Mouse (Mus musculus) erythroblast, embryonic 14.5 days (primary cell): ENCODE results near the gene Fam50a. TPM values are rescaled to one million over a fixed set of nuclear protein-coding genes. Genes with fewer than 3 reads are reported as not detected.
A peak's percentile ranks its signal among the peaks of the same experiment; 100 is the strongest.

Experiments
- H3K27me3 ChIP-seq: 2 replicates; pipeline ENCODE4 v1.6.1; 2012; ENCODE audit warnings: inconsistent platforms; ENCODE audit not compliant: control insufficient read depth
- H3K36me3 ChIP-seq: 2 replicates; pipeline ENCODE4 v1.6.1; 2012; ENCODE audit warnings: mild to moderate bottlenecking, inconsistent platforms; ENCODE audit not compliant: control insufficient read depth
- H3K4me1 ChIP-seq: 2 replicates; pipeline ENCODE4 v1.6.1; 2012; ENCODE audit warnings: inconsistent platforms; ENCODE audit not compliant: control insufficient read depth
- H3K4me3 ChIP-seq: replicated peaks from 2 replicates; pipeline ENCODE3; 2012; ENCODE audit warnings: moderate library complexity, mild to moderate bottlenecking, inconsistent platforms
- H3K9me3 ChIP-seq: 2 replicates; pipeline ENCODE4 v1.6.1; 2012; ENCODE audit warnings: low read length, inconsistent platforms, mixed read lengths; ENCODE audit not compliant: control insufficient read depth
- GATA1 ChIP-seq: IDR thresholded peaks from 2 replicates; pipeline ENCODE4 v1.6.1; 2012; ENCODE audit warnings: low read length, inconsistent platforms, mixed read lengths
- TAL1 ChIP-seq: IDR thresholded peaks from 3 replicates; pipeline ENCODE4 v1.6.1; 2012; ENCODE audit warnings: low read length, inconsistent platforms, mixed read lengths
- polyA plus RNA-seq: library from polyadenylated mRNA; stranded (reverse); fragments of >175 nt; gene quantifications from 2 replicates; pipeline ENCODE4 v1.2.3, GENCODE M21; 2012

The Fam50a gene
- polyA plus RNA-seq, 1 experiment: 4.8 TPM

GRCm38 (mm10) chrX:74281732-74282394, 31.0 kb upstream of the Fam50a start, which contains the start of the genes Taz and Dnase1l1:
TSS of gene Taz (plus strand) at chrX:74281912.
TSS of gene Dnase1l1 (minus strand) at chrX:74282337.
- peaks cover 42% of the 10 kb centered on the region for H3K4me1 ChIP-seq
- peak within 1 kb of the TSS; percentile 73 for H3K4me3 ChIP-seq
- H3K36me3 ChIP-seq: peaks cover 33% of the 10 kb centered on the region
- TF ChIP-seq TAL1 (no peak), GATA1 (no peak)
- H3K9me3 ChIP-seq: peaks cover 4% of the 10 kb centered on the region; the same call in 1 of the 2 replicates
- H3K27me3 ChIP-seq: peaks cover 5% of the 10 kb centered on the region; the same call in 1 of the 2 replicates

DNA sequence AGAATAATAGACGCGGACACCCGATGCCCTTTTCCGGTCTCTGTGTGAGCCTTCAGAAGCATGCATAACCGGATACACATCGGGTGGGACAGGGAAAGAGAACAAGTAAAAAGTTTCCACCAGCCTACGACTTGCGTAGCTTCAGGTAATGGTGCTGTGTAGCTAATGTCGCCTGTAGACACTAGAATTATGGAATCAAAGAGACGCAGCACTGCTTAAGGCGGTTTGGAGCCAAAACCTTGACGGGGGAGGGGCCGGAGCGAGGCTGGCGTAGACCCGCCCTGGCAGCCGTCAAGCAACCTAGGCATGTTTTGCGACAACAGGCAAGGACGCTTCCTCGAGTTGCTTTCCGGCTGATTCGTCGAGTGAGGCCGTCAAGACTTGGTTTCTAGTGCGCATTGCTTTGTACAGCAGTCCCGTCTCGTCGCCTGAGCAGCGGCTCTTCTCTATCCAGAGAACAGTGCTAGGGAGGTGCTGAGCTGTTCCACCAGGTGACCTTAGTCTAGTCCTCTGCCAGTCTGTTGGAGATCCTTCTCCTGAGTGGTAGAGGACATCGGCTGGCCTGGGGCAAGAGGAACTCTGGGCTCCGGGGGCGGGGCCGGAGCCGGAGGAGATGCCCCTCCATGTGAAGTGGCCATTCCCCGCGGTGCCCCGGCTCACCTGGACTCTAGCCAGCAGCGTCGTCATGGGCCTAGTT, 30.3 kb upstream of the Fam50a start:
- Histone ChIP-seq H3K4me1 (peaks cover 40% of the 10 kb centered on the region), H3K9me3 (peaks cover 4% of the 10 kb centered on the region; the same call in 1 of the 2 replicates), H3K27me3 (peaks cover 5% of the 10 kb centered on the region; the same call in 1 of the 2 replicates), H3K4me3 (peak overlapping the region; percentile 73), H3K36me3 (peaks cover 27% of the 10 kb centered on the region)
- TF ChIP-seq TAL1: no peak

DNA sequence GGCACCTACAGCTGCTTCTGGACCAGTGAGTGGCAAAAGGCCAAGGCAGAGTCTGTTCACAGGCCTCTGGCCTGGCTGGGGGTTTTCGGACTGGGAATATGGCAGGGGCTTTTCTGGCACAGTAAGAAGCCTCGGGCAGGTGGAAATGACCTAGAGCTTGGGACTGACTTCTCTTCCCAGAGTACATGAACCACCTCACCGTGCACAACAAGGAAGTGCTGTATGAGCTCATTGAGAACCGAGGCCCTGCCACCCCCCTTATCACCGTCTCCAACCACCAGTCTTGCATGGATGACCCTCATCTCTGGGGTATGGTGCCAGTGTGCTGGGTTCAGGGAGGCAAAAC, 29.8 kb upstream of the Fam50a start:
- Histone ChIP-seq H3K36me3 (peaks cover 29% of the 10 kb centered on the region), H3K4me3 (peak overlapping the region; percentile 73)
- TF ChIP-seq GATA1 (no peak), TAL1 (no peak)

GRCm38 (mm10) chrX:74293431-74293830, 19.4 kb upstream of the Fam50a start:
- Histone ChIP-seq H3K27me3 (no peaks in the 10 kb centered on the region; the same call in 1 of the 2 replicates), H3K4me1 (peaks cover 18% of the 10 kb centered on the region), H3K9me3 (peaks cover 3% of the 10 kb centered on the region; the same call in 1 of the 2 replicates), H3K36me3 (peaks cover 21% of the 10 kb centered on the region), H3K4me3 (no peak overlapping the region)
- TF ChIP-seq GATA1 (no peak), TAL1 (no peak)

More for the DNA sequence above, 29.8 kb upstream of the Fam50a start:
- Histone ChIP-seq H3K4me1 (peaks cover 38% of the 10 kb centered on the region), H3K9me3 (peaks cover 4% of the 10 kb centered on the region; the same call in 1 of the 2 replicates), H3K27me3 (peaks cover 5% of the 10 kb centered on the region; the same call in 1 of the 2 replicates)

GRCm38 (mm10) chrX:74296538-74297448, 16.0 kb upstream of the Fam50a start, which contains the start of gene Atp6ap1:
TSS of gene Atp6ap1 (plus strand) at chrX:74297097.
- H3K27me3 ChIP-seq: no peaks in the 10 kb centered on the region; the same call in 1 of the 2 replicates
- TF ChIP-seq TAL1 (no peak), GATA1 (no peak)
- peaks cover 39% of the 10 kb centered on the region for H3K4me1 ChIP-seq
- H3K4me3 ChIP-seq: peak within 1 kb of the TSS; percentile 83
- peaks cover 3% of the 10 kb centered on the region; the same call in 1 of the 2 replicates for H3K9me3 ChIP-seq
- H3K36me3 ChIP-seq: peaks cover 35% of the 10 kb centered on the region

DNA sequence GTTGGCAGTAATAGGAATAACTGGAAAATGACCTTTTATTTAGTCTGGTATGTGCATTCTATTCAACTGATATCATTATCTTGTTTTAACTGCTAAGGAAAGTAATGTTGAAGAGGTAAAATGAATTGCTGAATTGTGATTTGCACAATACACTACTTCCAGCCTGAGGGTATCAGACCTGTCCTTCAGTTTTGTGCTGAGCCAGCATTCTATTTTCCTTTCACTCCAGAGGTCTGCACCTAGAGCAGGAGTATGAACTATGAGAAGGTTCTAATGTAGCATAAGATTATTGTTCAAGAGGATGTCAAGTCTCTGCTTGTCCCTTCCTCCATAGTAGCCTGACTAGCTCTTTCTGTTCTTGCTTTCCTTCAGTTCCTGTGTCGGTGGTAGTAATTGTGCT, 14.5 kb upstream of the Fam50a start:
- Histone ChIP-seq H3K4me1 (peaks cover 39% of the 10 kb centered on the region), H3K36me3 (peaks cover 51% of the 10 kb centered on the region), H3K4me3 (peak overlapping the region; percentile 53), H3K27me3 (no peaks in the 10 kb centered on the region; the same call in 1 of the 2 replicates), H3K9me3 (peaks cover 3% of the 10 kb centered on the region; the same call in 1 of the 2 replicates)
- TF ChIP-seq GATA1 (no peak), TAL1 (no peak)

DNA sequence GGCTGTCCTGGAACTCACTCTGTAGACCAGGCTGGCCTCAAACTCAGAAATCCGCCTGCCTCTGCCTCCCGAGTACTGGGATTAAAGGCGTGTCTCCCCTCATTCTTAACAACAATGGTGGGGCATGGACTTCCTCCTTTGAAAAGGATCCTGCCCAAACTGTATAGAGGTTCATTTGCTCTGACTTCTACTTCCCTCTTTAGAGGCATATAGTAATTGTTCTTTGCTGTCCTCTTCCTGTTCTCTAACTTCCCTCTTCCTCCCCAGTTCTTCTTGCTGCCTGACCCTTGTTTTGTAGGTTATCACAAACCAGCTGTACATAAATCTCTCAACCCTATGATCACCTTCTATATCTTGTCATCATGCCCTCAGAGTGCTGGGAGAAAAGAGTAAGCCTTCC, 13.1 kb upstream of the Fam50a start:
- TF ChIP-seq GATA1 (no peak), TAL1 (no peak)
- no peaks in the 10 kb centered on the region; the same call in 1 of the 2 replicates for H3K27me3 ChIP-seq
- peaks cover 62% of the 10 kb centered on the region for H3K36me3 ChIP-seq
- peaks cover 3% of the 10 kb centered on the region; the same call in 1 of the 2 replicates for H3K9me3 ChIP-seq
- H3K4me3 ChIP-seq: no peak overlapping the region
- H3K4me1 ChIP-seq: peaks cover 42% of the 10 kb centered on the region

DNA sequence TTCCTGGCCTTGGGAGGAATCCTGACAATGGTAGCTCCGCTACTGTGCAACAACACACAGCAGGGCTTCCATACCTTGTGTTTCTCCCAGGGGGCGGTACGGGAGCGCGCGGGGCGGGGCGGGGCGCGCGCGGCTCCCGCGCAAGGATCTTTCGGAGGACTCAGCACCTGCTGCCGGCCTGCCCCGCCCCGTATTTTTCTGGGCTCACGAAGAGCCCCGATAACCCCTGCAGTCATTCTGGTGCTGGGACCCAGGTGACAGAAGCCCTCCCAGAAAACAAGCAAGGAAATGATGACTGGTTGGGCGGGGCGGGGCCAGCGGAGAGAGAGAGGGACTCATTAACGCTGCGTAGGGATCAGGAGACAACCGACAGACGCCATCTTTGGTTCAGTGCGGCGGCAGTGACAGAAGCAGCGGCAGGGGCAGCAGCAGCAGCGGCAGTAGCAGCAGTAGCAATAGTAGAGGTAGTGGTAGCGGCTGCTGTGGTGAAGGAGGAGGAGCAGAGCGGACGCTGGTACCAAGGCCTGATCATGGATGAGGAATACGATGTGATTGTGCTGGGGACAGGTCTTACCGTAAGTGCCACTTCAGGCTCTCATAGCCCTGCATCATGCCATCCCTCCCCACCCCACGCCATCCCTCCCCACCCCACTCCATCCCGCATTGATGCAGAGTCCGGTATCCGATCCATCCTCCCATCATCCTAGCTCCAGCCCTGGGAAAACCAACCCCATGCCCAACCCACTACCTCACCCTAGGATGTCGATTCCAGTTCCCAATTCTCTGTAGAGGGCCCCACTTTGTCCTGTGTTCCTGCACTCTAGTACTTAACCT, 7.7 kb upstream of the Fam50a start, which contains the start of gene Gdi1:
TSS of gene Gdi1 (plus strand) at position 132 of the 834 bp plus-strand sequence.
- peaks cover 29% of the 10 kb centered on the region for H3K4me1 ChIP-seq
- no peak for TF ChIP-seq GATA1
- no peak for TF ChIP-seq TAL1
- H3K36me3 ChIP-seq: peaks cover 83% of the 10 kb centered on the region
- H3K27me3 ChIP-seq: no peaks in the 10 kb centered on the region
- peak within 1 kb of the TSS; percentile 88 for H3K4me3 ChIP-seq
- no peaks in the 10 kb centered on the region for H3K9me3 ChIP-seq
